Mouse (Mus musculus) erythroblast, embryonic 14.5 days (primary cell): ENCODE data around the gene Prkce.

ENCODE experiments used
- GATA1 ChIP-seq: IDR thresholded peaks from 2 replicates; pipeline ENCODE4 v1.6.1; 2012; ENCODE audit warnings: low read length, inconsistent platforms, mixed read lengths
- TAL1 ChIP-seq: IDR thresholded peaks from 3 replicates; pipeline ENCODE4 v1.6.1; 2012; ENCODE audit warnings: low read length, inconsistent platforms, mixed read lengths

DNA sequence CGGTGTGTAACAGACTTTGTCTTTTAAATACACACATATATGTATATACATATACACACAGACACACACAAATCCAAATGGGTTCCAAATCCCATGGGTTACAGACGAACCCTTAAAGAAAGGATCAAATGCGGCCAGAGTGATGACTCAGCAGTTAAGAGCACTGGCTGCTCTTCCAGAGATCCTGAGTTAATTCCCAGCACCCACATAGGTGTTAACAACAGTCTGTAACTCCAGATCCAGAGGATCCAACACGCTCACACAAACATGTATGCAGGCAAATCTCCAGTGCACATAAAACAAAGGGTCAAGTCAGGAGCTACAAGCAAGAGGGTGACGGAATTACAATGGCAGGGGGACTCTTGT lies 41.2 kb downstream of the Prkce start:
- TF ChIP-seq GATA1, result no peak
- no peak for TF ChIP-seq TAL1
